Mouse (Mus musculus) embryo, embryonic 10 days (tissue): ENCODE data around the gene Fads1.
A peak's percentile ranks its signal among the peaks of the same experiment; 100 is the strongest.

ENCODE experiments used
- DNase-seq: peaks from one replicate; pipeline ENCODE4 v3.0.0-alpha.2; 2015; ENCODE audit warnings: low spot score

Gene Fads1

DNA sequence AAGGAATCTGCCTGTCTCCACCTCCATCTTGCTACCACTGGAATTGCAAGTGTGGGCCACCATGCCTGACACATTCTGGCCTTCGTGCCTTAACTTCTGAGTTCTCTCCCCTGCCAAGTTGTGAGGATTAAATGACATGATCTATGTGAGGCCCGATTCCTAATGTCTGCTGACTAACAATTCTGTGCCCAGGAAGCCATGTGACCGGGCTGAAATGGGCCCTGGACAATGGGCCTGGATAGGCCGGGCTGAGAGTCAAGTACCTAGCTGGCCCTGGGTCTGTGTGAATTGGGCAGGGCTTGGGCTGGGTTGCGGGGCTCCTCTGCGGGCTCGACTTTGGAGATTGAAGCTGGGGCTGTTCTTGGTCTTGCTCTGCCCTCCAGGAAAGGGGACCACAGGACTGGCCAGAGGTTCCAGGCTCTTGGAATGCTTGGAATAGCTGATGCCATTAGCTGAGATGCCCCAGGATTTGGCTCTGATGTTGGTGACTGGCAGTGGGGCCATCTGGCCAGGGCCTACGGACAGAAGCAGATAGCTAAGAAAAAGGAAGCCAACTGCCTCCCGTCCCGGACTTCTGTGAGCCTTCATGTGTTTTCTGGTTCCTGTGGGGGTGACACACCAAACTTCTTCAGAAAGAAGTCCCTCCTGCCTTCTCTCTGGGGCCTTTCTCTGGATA is 31.2 kb downstream of the Fads1 start:
- DNase-seq, result no peak

DNA sequence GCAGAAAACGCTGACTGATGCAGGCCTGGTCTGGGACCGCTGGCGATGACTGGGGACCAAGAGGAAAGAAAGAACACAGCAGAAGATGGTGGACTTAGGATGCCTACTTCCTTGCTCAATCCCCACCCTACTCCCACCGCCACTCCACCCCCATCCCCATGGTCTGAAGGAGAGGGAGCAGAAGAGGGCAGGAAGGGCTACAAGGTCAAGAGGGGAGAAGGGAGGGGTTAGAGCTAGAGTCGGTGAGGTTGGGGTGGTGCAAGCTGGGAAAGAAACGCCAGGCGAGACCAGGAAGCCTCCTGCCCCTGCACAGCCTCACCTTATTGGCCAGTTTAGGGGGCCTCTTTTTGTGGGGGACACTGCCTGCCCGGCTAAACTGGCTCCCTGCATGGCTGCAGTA is 33.4 kb downstream of the Fads1 start:
- no peak for DNase-seq

- peak; percentile 51 for DNase-seq
These were observed 36.4 kb downstream of the Fads1 start for GRCm38 (mm10) chr19:10219108-10219507.

- no peak for DNase-seq
These were observed 36.9 kb downstream of the Fads1 start for GRCm38 (mm10) chr19:10219593-10219992.

DNA sequence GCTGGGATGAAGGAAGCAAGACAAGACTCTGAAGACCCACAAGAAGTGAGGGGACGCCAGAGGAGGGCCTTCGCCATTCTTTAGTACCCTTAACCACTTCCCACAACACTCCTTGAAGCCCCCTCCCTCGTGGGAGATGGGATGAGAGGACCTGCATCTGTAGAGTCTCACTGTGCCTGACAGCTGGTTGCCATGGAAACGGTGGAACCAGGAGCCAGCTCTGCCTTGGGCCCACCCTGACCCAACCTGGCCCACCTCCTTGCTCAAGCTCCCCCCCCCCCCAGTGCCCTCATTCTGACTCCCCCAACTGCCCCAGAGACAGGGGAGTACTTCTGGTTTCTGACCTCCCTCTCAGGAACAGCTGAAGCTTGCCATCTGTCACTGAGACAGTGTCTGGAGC is 38.9 kb downstream of the Fads1 start:
- peak; percentile 81 for DNase-seq

- DNase-seq, result peak; percentile 45
These were observed 40.0 kb downstream of the Fads1 start for GRCm38 (mm10) chr19:10222656-10223055.

DNA sequence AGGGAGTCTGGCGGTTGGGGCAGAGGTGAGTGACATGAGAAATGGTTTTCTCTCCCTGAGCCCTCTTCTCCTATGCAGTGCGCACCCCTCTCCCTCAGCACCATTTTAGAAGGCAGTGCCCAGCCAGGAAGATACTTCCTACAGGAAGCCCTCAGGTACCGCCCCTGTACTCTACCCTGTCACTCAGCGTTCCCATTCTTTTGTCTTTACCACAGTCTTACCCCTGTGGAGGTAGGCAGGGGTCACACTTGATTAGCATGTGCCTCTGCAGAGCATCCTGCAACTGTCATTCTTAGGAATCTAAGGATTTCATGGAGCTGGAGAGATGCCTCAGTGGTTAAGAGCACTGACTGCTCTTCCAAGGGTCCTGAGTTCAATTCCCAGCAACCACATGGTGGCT is 40.9 kb downstream of the Fads1 start:
- no peak for DNase-seq

- DNase-seq, result peak; percentile 58
These were observed 42.2 kb downstream of the Fads1 start for GRCm38 (mm10) chr19:10224637-10225453.

GRCm38 (mm10) chr19:10225767-10226166 is 43.1 kb downstream of the Fads1 start:
- DNase-seq, result no peak

- peak; percentile 73 for DNase-seq
These were observed 48.3 kb downstream of the Fads1 start for GRCm38 (mm10) chr19:10231016-10231415.

DNA sequence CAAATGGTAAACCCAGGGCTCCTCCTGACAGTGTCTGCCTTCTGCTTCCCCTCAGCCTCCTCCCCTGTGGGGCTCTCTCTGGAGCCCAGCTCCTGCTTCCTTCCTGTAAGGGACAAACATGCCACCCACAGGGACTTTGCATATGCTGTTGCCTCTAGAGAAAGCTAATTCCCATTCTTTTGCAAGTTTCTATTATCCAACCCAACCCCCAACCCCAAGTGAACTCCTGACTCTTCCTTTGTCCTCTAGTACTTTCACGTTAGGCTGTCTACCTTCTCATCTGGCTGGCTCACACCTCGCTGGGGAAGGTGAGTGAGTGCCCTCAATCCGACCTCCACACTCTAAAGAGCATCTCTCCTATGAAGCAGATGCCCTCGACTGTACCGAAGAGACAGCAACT is 49.2 kb downstream of the Fads1 start:
- DNase-seq, result no peak

DNA sequence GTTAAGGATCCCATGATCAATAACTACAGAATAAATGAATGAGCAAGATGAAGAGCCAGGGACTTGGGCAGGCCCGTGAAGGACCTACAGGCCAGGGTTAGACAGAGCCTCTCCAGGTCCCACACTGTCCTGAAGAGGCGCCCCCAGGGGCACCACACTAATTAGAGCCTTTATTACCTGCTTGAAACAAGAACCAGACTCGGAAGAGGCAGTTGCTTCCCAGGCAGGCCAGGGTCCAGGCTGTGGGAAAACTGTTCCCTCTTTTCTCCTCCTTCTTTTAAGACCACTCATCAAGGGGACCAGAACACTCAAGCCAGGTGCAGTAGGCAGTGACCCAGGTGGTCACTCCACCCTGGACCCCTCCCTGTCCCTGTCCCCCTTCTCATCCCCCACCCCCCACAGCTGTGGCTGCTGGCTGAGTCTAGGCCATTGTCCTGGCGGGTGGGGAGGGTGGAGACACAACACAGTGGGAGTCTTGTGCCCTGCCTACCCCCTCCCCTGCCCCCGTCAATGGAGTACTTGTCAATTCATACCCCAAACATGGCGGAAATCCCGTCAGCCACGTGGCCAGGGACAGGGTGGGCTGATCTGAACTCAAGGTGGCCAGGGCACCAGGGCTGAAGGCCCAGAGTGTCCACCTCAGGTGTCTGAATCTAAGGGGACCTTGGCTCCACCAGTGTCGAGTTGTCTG is 49.8 kb downstream of the Fads1 start:
- DNase-seq, result no peak

- no peak for DNase-seq
These were observed 53.3 kb downstream of the Fads1 start for GRCm38 (mm10) chr19:10235784-10236565.

DNA sequence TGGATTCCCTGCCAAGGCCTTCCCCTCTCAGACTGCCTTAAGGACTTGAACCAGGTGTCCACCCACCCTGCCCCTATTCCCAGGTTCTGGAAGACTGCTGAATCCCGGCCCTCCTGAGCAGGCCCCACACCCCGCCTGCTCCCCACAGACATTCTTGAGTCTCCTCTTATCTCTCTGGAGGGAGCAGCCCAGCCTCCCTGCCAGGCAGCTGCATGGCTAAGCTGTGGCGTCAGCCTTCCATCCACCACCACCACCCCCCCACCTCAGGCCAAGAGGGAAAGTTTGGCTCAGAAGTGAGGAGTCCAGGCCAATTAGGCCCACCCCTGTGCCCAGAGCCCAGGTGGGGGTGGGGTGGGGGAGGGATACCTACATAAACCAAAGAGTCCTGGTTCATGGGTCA is 55.8 kb downstream of the Fads1 start:
- no peak for DNase-seq

DNA sequence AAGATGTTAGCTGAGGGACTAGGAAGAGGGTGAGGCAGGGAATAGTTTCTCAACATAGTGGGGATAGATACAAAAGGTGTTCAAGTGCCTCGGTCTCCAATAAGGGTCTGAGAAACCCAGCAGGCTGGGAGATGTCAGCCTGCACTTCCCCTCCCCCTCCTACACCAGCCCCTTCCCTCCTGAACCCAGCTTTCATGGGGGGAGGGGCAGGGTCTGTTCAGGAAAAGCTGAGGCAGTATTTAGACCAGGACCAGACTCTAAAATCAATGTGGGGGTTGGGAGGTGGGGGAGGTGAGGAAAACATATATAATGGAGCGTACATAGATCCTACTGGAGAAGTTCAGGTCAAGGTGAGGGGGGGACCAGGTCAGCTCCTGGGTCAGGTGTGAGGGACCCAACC is 56.7 kb downstream of the Fads1 start:
- peak; percentile 15 for DNase-seq

DNA sequence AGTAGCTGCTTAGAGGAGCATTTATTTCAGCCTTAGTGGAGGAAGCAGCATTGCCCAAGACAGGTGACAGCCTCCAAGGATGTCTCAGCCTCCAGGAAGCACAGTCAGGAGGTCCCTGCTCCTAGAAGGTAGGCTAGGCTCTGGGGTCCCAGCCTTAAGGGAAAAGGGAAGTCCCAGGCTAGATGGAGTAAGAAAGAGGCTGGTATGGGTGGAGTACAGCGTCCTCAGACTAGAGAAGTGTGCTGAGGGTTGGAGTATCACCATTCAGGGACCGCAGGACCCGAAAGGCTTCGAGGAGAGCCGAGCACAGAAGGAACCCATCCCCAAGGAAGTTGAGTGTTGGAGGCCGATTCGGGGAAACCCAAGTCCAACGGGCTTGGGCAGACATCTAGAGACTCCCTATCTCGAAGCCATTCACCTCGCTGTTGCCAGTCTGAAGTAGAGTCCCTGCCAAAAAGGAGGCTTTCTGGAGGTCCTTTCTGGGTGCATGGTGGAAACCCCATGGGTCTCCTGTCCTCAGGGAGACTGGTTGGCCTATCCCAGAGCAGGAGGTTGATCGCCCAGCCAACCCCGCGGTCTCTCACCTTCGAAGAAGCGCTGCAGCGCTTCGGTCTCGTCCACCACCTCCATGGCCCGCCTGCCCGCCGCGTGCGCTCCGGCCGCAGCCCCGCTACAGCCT is 57.4 kb downstream of the Fads1 start:
- DNase-seq, result no peak

GRCm38 (mm10) chr19:10240654-10241305 is 58.1 kb downstream of the Fads1 start, which contains the start of gene Myrf:
Gene Myrf (minus strand): TSS chr19:10240748.
- DNase-seq, result peak; percentile 81

DNA sequence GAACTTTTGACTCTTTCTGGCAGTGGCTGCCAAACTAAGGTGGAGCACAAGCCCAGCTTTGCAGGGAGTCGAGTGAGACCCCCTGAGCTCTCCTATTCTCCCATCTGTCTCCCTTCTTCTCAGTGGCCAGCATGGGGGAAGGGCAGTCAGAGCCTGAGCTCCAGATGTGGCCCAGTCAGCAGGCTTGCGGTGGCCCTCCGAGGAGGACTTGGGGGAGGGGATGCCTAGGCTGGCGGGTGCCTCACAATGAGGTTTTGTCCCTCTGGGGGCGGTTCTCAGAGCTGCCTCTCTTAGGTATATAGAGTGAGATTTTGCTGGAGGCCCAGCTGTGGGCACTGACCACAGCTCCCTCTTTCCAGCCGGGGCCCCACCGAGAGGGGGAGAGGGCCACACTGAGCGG is 60.2 kb downstream of the Fads1 start:
- DNase-seq, result peak; percentile 64

- DNase-seq, result peak; percentile 81
These were observed 61.5 kb downstream of the Fads1 start for GRCm38 (mm10) chr19:10244183-10244582.
